Comparison of ENCODE assay signal across 7 mouse cellular contexts in the genomic region with DNA sequence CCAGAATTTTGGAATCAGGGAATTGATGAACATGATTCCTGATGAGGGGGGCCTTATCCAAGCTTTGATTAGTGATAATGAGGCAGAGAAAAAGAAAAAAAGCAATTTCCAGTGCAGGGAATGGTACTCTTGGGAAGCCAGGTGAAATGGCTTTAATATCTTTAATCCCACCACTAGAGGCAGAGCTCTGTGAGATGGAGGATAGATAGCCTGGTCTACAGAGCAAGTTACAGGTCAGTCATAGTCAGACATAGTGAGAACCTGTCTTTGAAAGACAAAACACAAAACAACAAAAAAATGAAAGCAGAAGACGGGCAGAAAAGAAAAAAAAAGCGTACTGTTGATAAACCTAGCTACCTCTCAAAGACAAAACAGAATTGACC. TPM values are rescaled to one million over a fixed set of nuclear protein-coding genes. Genes with fewer than 3 reads are reported as not detected.
DNase-seq lines count a peak whose midpoint lies in the region; ATAC-seq and TF ChIP-seq lines count a peak whose summit lies in the region.

No protein-coding gene starts in this region.

- intact Hi-C loops in left cerebral cortex, adult 2 months (cut with DNase I), result loop anchor here (1.0 to 5.0 kb wide), 5 partner anchors 134 to 509 kb away; a partner anchor contains a TSS

- no peak overlapping the region for H3K27ac ChIP-seq in left cerebral cortex, adult 2 months
- no peak overlapping the region for H3K27ac ChIP-seq in hindbrain, embryonic 11.5 days (ENCODE audit: low read depth, low read length)
- no peak overlapping the region for H3K27ac ChIP-seq in midbrain, postnatal 0 days (ENCODE audit: low read depth, low read length)

- H3K9ac ChIP-seq in hindbrain, embryonic 11.5 days (ENCODE audit: low read depth, low read length), result no peak overlapping the region
- no peak overlapping the region for H3K9ac ChIP-seq in midbrain, postnatal 0 days (replicated peaks; ENCODE audit: low read length, poor library complexity, severe bottlenecking)

- peak overlapping the region; percentile 43 for H3K4me3 ChIP-seq in left cerebral cortex, adult 2 months
- no peak overlapping the region for H3K4me3 ChIP-seq in hindbrain, embryonic 11.5 days (ENCODE audit: low read depth, low read length)
- peak overlapping the region; percentile 19; the same call in 1 of the 2 replicates for H3K4me3 ChIP-seq in midbrain, postnatal 0 days (ENCODE audit: low read depth, low read length)

- no peaks in the 10 kb centered on the region for H3K9me3 ChIP-seq in hindbrain, embryonic 11.5 days (ENCODE audit: control insufficient read depth, low read length)
- no peaks in the 10 kb centered on the region for H3K9me3 ChIP-seq in midbrain, postnatal 0 days (ENCODE audit: low read length)

- peak; percentile 67; the same call in 1 of the 2 replicates for ATAC-seq in hindbrain, embryonic 11.5 days (ENCODE audit: low FRiP score)
- ATAC-seq in midbrain, postnatal 0 days (ENCODE audit: low FRiP score), result peak; percentile 70

- TF ChIP-seq CTCF in left cerebral cortex, adult 2 months (IDR thresholded peaks at IDR 0.05), result peak; percentile 53
- peak; percentile 68 for TF ChIP-seq CTCF in midbrain, postnatal 0 days (IDR thresholded peaks at IDR 0.05)

- no peaks in the 10 kb centered on the region for H3K36me3 ChIP-seq in hindbrain, embryonic 11.5 days (ENCODE audit: control insufficient read depth, insufficient read depth, low read length)
- no peaks in the 10 kb centered on the region for H3K36me3 ChIP-seq in midbrain, postnatal 0 days (ENCODE audit: insufficient read depth, low read length)

- no peaks in the 10 kb centered on the region for H3K4me1 ChIP-seq in hindbrain, embryonic 11.5 days (replicated peaks; ENCODE audit: control insufficient read depth, insufficient read depth, low read length)
- no peaks in the 10 kb centered on the region for H3K4me1 ChIP-seq in midbrain, postnatal 0 days (ENCODE audit: insufficient read depth, low read length)

- DNase-seq in left cerebral cortex, adult 2 months (ENCODE audit: extremely low spot score in 1 of 2, low spot score in 2 of 2), result no peak
- no peak for DNase-seq in left cerebral cortex, adult 8-10 months (ENCODE audit: low spot score in 2 of 2)
- DNase-seq in ZHBTc4 (ENCODE audit: low read depth, low spot score), result peak; percentile 55
- DNase-seq in hindbrain, embryonic 11.5 days (ENCODE audit: low spot score), result peak; percentile 21
- peak; percentile 24 for DNase-seq in midbrain, postnatal 0 days (ENCODE audit: low spot score)
- no peak for DNase-seq in adipocyte (ENCODE audit: low spot score)
- DNase-seq in gastrocnemius, adult 18-20 months (ENCODE audit: low spot score), result no peak

- H3K4me2 ChIP-seq in hindbrain, embryonic 11.5 days (replicated peaks; ENCODE audit: low read depth, low read length), result no peak overlapping the region
- H3K4me2 ChIP-seq in midbrain, postnatal 0 days (ENCODE audit: low read depth, low read length, poor library complexity, severe bottlenecking), result peak overlapping the region; percentile 40

- WGBS in hindbrain, embryonic 11.5 days, result 76% methylated on average over 2 of the region's 2 CpGs
- WGBS in midbrain, postnatal 0 days, result 81% methylated on average over 2 of the region's 2 CpGs

- no peaks in the 10 kb centered on the region for H3K27me3 ChIP-seq in hindbrain, embryonic 11.5 days (ENCODE audit: control insufficient read depth, insufficient read depth, low read length)
- H3K27me3 ChIP-seq in midbrain, postnatal 0 days (ENCODE audit: insufficient read depth, low read length), result no peaks in the 10 kb centered on the region

RNA-seq across cellular contexts. Expression of a gene that starts 17.8 kb away (rescaled TPM):
- 10 to 100 TPM; 38.4 to 41.4 TPM for total RNA-seq in left cerebral cortex, adult 2 months (2021)
- 10 to 100 TPM; 22.0 to 28.6 (median 25.5) TPM for total RNA-seq in left cerebral cortex, adult 8-10 months (2022)
- 74.3 and 80.5 TPM in 2 replicates for polyA plus RNA-seq in hindbrain, embryonic 11.5 days (2014; fragmentation: Nextera tagmentation; extraction: Ambion mirVana)
- total RNA-seq in midbrain, postnatal 0 days (2014; rRNA removed), result 25.4 and 29.5 TPM in 2 replicates
- 14.3 and 18.0 TPM in 2 replicates for polyA plus RNA-seq in midbrain, postnatal 0 days (2015; fragmentation: Nextera tagmentation; extraction: Ambion mirVana)
- 10 to 100 TPM; 32.5 to 40.9 TPM for total RNA-seq in gastrocnemius, adult 18-20 months (2021)

RNA-seq across cellular contexts. Expression of a gene that starts 57.6 kb away (rescaled TPM):
- 10 to 100 TPM; 83.9 to 85.3 TPM for total RNA-seq in left cerebral cortex, adult 2 months (2021)
- 100 to 1,000 TPM in 2 of 4 experiments, 10 to 100 TPM in 2; 77.0 to 100 (median 90.0) TPM for total RNA-seq in left cerebral cortex, adult 8-10 months (2022)
- 153 and 157 TPM in 2 replicates for polyA plus RNA-seq in hindbrain, embryonic 11.5 days (2014; fragmentation: Nextera tagmentation; extraction: Ambion mirVana)
- 55.6 and 57.3 TPM in 2 replicates for total RNA-seq in midbrain, postnatal 0 days (2014; rRNA removed)
- 123 and 128 TPM in 2 replicates for polyA plus RNA-seq in midbrain, postnatal 0 days (2015; fragmentation: Nextera tagmentation; extraction: Ambion mirVana)
- 100 to 1,000 TPM; 116 to 119 TPM for total RNA-seq in gastrocnemius, adult 18-20 months (2021)

Comparison
In these comparisons a context has a peak if more than half of its experiments do, and no peak if none do; other contexts are left out.
1. DNase-seq: peak in ZHBTc4 (single experiment), hindbrain, embryonic 11.5 days (single experiment) and midbrain, postnatal 0 days (single experiment); none in left cerebral cortex, adult 2 months (0 of 2), left cerebral cortex, adult 8-10 months (0 of 2), adipocyte (single experiment) and gastrocnemius, adult 18-20 months (single experiment).